Mouse (Mus musculus): ENCODE measurements at regions not wholly inside any gene's neighbourhood (a gene's known extent, or its start where the extent isn't known, plus 50 kb on each side); places are given as distances from the start of the nearest gene placed in this dataset.

DNA sequence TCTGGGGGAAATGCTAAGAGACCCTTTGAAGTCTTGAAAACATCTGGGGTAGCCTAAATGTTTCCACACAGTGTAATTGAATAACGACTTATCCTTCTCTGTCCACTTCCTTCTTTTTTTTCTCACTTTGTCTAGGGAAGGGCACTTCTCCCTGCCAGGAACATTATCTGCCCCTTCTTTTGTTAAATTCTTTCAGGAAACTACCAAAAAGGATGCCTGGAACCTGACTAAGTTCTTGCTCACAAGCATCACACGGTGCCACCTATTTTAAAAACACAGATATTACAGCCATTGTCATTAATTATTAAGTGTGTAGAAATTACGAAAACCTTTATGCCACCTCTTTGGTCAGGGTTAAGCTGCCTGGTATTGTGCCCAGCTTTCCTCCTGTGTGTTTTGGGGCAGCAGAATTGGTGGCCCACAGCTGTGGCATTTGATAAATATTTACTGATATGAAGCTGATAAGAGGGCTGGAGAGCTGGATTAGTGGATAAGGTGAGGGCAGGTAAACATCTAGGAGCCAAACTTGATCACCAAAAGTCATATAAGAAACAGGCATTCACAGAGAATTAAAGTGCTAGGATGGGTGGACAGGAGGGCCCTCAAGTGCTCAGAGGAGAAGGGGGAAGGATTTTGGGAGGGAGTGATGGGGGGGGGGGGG is 855.6 kb upstream of the Adgrl2 start:
- WGBS = 63% methylated on average over 3 of the region's 3 CpGs
- Histone ChIP-seq H3K27me3 (ENCODE audit: insufficient read depth, poor library complexity, severe bottlenecking) (0 out of 2 replicates have a peak, but pooled peaks cover 4% of the 10 kb centered on the region), H3K4me1 (replicated peaks) (peaks cover 6% of the 10 kb centered on the region; the same call in 1 of the 2 replicates), H3K27ac (no peak overlapping the region), H3K9me3 (no peaks in the 10 kb centered on the region), H3K36me3 (no peaks in the 10 kb centered on the region), H3K4me3 (no peak overlapping the region)
- DNase-seq (ENCODE audit: low spot score) = no peak

DNA sequence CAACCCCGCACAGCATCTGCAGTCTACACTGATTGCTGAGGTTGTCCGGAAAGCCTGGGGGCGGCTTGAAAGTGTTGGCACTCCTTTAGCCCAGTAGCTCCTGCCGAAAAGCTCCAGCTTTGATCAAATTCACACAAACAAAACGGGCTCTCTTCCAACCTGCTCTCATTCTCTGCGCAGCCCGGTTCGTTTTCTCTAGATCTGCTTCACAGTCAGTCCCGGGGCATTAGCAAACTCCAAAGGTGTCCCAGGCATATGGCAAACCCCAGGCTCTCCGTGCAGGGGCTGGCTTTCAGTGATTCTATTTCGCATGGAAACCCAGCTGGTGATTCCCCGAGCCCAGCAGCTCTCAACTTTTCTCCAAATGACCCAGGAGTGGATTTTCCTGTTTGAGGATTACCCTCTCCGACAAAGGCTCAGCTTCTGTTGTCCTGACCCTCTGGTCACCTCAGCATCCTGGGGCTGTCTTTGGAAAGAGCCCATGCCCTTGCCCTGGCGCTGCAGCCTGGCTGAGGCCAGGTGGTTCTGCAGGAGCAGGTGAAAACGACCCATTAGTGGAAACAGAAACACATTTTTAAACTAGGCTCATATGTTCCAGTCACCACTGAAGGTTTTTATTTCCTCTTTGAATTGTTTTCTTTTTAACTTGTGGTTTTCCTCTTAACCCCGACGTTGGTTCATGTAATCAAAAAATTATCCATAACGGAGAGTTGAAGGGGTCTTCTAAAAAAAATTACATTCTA is 854.9 kb upstream of the Adgrl2 start:
- WGBS = 16% methylated on average over 18 of the region's 18 CpGs
- Histone ChIP-seq H3K9me3 (no peaks in the 10 kb centered on the region), H3K27me3 (ENCODE audit: insufficient read depth, poor library complexity, severe bottlenecking) (0 out of 2 replicates have a peak, but pooled peaks cover 4% of the 10 kb centered on the region), H3K27ac (no peak overlapping the region), H3K4me3 (peak overlapping the region; percentile 27), H3K36me3 (no peaks in the 10 kb centered on the region), H3K4me1 (replicated peaks) (peaks cover 6% of the 10 kb centered on the region; the same call in 1 of the 2 replicates)
- peak; percentile 41 for DNase-seq (ENCODE audit: low spot score)

DNA sequence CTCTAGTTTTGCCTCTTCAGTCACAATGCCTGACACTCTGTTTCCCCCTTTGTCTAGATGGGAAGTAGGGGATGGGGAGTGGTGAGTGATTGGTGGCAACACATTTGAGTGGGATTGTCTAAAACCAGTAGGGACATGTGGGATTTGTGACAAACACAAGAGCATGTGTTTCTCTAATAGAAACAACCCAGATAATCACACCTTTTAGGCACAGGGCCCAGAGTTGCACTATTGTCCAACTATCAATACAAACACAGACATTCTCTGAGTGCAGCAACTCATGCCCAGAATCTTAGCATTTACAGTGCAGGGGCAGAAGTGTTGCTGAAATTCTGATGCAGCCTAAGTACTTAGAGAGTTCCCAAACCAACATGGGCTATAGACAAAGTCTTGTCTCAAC is 847.6 kb upstream of the Adgrl2 start:
- Histone ChIP-seq H3K4me3 (no peak overlapping the region), H3K4me1 (replicated peaks) (no peaks in the 10 kb centered on the region)
- no peak for DNase-seq (ENCODE audit: low spot score)

DNA sequence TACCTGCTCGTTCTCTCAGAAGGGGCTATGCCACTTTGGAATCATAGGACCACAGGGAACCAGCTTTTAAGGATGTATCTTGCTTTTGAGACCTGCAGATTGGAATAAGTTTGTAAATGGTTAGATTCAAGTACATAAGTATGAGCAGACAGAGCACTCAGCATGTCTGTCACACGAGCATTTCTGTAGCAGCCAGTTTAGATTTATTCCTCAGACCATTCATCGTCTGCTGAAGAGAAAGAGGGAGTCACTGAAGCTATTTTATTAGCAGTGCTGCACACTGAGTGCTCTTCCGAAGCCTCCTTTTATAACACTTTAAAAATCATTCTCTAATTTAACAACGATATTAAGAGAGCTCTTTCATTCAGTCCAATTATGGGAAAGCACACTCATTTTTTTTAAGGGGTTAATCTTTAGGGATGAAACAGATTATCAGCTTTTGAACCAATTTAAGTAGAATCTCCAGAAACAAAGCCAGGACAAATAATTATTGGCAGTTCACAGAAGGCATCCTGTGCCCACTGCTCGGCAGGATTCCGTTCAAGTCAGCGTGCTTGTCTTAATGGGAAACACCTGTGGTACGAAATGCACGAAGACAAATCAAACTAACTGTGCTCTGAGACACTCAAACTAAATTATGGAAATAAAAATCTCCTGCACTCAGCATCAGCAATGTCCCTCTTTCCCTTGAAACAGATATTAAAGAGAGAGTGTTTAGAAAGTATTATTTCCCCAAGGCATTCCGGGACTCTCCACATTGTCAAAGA is 846.3 kb upstream of the Adgrl2 start:
- Histone ChIP-seq H3K36me3 (no peaks in the 10 kb centered on the region), H3K4me3 (no peak overlapping the region), H3K9me3 (no peaks in the 10 kb centered on the region), H3K27me3 (ENCODE audit: insufficient read depth, poor library complexity, severe bottlenecking) (no peaks in the 10 kb centered on the region), H3K27ac (no peak overlapping the region), H3K4me1 (replicated peaks) (no peaks in the 10 kb centered on the region)
- WGBS = 60% methylated on average over 11 of the region's 11 CpGs
- no peak for DNase-seq (ENCODE audit: low spot score)

More for the DNA sequence above, 847.6 kb upstream of the Adgrl2 start:
- no peak overlapping the region for H3K27ac ChIP-seq
- no peaks in the 10 kb centered on the region for H3K9me3 ChIP-seq
- H3K36me3 ChIP-seq = no peaks in the 10 kb centered on the region
- H3K27me3 ChIP-seq (ENCODE audit: insufficient read depth, poor library complexity, severe bottlenecking) = no peaks in the 10 kb centered on the region

DNA sequence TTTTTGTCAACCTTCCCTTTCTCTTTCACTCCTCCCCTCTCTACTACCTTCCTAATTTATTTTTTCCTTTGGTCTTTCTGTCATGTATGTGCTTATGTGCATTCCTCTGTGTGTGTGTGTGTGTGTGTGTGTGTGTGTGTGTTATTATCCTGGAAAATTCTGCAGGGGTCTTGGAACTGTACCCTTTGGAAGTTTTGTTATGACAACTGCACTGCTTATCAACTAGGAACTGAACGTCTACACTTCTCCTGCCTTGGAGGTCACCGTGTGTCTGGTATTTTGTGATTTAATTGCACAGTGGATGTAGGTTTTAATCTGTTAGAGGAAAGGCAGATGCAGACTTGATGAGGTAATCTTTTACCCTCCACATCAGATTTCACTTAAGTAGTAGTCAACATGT is 836.8 kb upstream of the Adgrl2 start:
- 79% methylated on average over 2 of the region's 2 CpGs for WGBS
- no peak for DNase-seq (ENCODE audit: low spot score)

DNA sequence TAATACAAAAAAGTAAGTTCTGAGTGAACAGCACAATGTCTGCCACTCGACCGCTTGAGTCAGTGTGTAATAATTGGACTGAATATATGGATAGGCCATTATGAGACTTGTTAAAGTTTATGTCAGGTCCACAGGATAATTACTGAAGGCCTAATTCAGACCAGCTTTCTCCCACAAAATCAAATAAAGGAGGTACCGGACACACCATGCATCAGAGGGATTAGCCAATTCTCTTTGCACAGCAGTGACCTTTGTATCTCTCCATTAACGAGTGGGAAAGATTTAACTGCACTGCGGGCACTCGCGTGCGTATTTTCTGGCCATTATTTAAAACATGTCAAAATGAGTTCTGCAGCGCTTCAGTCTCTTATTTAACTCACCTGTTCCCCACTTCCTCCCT is 836.4 kb upstream of the Adgrl2 start:
- Histone ChIP-seq H3K27me3 (ENCODE audit: insufficient read depth, poor library complexity, severe bottlenecking) (no peaks in the 10 kb centered on the region), H3K4me3 (no peak overlapping the region), H3K36me3 (no peaks in the 10 kb centered on the region), H3K9me3 (no peaks in the 10 kb centered on the region), H3K4me1 (replicated peaks) (no peaks in the 10 kb centered on the region), H3K27ac (no peak overlapping the region)
- WGBS = 77% methylated on average over 9 of the region's 9 CpGs
- no peak for DNase-seq (ENCODE audit: low spot score)

More for the DNA sequence above, 836.8 kb upstream of the Adgrl2 start:
- no peaks in the 10 kb centered on the region for H3K9me3 ChIP-seq
- no peaks in the 10 kb centered on the region for H3K4me1 ChIP-seq (replicated peaks)
- H3K4me3 ChIP-seq = no peak overlapping the region
- H3K36me3 ChIP-seq = no peaks in the 10 kb centered on the region
- H3K27ac ChIP-seq = no peak overlapping the region
- no peaks in the 10 kb centered on the region for H3K27me3 ChIP-seq (ENCODE audit: insufficient read depth, poor library complexity, severe bottlenecking)

DNA sequence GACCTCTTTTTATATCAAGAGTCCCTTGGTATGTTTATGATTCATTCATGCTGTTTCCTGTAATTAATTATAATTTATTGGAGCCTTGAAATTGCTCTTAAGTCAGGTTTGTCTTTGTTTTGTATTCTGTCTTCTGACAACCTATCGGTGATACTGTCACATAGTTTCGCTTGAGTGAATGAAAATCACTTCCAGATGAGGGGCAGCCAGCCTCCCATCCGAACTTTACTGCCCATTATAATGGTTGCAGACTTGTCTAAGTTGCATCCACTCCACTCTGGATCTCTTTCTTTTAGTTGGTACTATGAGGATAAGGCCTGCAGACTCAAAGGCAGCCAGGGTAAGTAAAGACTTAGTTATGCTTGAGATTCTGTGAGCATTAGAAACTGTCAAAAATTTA is 830.3 kb upstream of the Adgrl2 start:
- Histone ChIP-seq H3K36me3 (no peaks in the 10 kb centered on the region), H3K27me3 (ENCODE audit: insufficient read depth, poor library complexity, severe bottlenecking) (no peaks in the 10 kb centered on the region), H3K4me3 (no peak overlapping the region), H3K4me1 (replicated peaks) (0 out of 2 replicates have a peak, but pooled peaks cover 3% of the 10 kb centered on the region), H3K9me3 (no peaks in the 10 kb centered on the region), H3K27ac (no peak overlapping the region)
- WGBS = 56% methylated on average over 3 of the region's 3 CpGs
- DNase-seq (ENCODE audit: low spot score) = no peak

DNA sequence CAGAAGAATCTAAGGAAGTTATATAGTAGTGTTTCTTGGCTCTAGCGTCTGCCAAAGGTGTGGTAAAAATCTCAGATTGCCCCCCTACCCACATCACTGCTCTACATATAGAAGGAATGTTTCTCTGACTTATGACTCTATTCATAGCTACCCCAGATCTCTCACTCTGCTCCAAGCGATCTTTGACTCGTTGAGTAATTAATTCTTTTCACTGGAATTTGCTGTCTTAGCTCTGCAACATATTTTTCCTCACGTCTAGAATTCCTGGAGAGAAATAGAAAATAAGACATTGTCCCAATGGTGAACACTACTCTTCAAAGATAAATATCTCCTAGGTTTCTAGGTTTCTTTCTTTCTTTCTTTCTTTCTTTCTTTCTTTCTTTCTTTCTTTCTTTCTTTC is 829.5 kb upstream of the Adgrl2 start:
- Histone ChIP-seq H3K9me3 (no peaks in the 10 kb centered on the region), H3K4me1 (replicated peaks) (0 out of 2 replicates have a peak, but pooled peaks cover 3% of the 10 kb centered on the region), H3K4me3 (no peak overlapping the region), H3K27me3 (ENCODE audit: insufficient read depth, poor library complexity, severe bottlenecking) (no peaks in the 10 kb centered on the region), H3K27ac (no peak overlapping the region), H3K36me3 (no peaks in the 10 kb centered on the region)
- no peak for DNase-seq (ENCODE audit: low spot score)
- 76% methylated on average over 4 of the region's 4 CpGs for WGBS

DNA sequence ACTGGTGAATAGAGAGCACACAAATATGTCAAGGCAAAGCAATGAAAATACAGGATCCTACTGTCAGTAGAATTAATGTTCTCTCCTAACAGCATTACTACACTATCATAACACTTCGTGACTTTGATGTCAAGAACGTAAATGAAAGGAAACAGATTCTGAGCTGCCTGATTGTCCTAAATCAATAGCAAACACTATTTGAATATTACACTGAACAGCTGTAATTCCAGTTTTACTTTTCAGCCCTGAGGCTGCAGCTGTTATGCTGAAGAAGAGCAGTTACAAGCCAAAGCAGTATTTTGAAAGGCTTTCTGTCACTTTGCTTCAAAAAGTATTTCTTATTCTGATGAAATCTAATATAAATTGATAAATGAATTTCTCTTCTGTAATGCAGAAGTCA is 828.7 kb upstream of the Adgrl2 start:
- Histone ChIP-seq H3K4me3 (no peak overlapping the region), H3K36me3 (no peaks in the 10 kb centered on the region), H3K27ac (no peak overlapping the region), H3K27me3 (ENCODE audit: insufficient read depth, poor library complexity, severe bottlenecking) (no peaks in the 10 kb centered on the region), H3K9me3 (no peaks in the 10 kb centered on the region), H3K4me1 (replicated peaks) (0 out of 2 replicates have a peak, but pooled peaks cover 3% of the 10 kb centered on the region)
- no peak for DNase-seq (ENCODE audit: low spot score)
- WGBS = 82% methylated on average over 2 of the region's 2 CpGs

DNA sequence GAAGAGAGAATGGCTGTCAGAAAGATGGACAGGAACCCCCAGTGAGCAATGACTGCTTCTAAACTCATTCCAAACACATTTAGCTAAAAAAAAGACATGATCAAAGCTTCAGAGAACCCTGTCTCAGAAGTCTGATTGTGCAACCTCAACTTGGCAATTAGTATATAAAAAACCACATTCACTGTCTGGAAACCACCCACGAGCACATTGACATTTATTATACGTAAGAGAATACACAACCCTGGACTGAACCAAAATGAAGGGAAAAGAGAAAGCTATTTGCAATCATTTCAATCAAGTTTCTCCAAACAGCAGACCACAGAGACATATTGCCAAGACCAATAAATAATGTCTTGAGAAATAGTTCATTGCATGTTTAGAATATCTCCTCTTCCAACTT is 820.7 kb upstream of the Adgrl2 start:
- H3K4me3 ChIP-seq = no peak overlapping the region
- no peaks in the 10 kb centered on the region for H3K4me1 ChIP-seq (replicated peaks)
- no peaks in the 10 kb centered on the region for H3K9me3 ChIP-seq
- no peaks in the 10 kb centered on the region for H3K27me3 ChIP-seq (ENCODE audit: insufficient read depth, poor library complexity, severe bottlenecking)
- H3K36me3 ChIP-seq = no peaks in the 10 kb centered on the region
- WGBS = 58% methylated on average over 2 of the region's 2 CpGs
- no peak for DNase-seq (ENCODE audit: low spot score)
- H3K27ac ChIP-seq = no peak overlapping the region

DNA sequence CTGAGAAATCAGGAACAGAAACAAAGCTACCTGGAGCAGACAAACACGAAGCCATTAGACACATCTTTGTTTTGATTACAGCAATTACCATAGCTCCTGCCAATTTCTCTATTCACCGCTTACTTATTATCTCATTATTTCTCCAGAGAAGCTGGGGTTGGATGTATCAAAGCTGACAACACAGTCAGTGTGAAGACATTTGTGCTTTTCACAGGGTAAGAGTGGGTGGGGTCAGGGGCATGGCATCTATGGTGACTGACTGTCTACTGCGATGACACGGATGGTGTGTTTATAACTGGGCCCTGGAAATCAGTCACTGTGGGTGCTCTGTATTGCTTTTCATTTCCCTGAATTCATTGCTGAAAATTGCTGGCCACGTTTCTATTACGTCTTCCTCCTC is 815.0 kb upstream of the Adgrl2 start:
- Histone ChIP-seq H3K27me3 (ENCODE audit: insufficient read depth, poor library complexity, severe bottlenecking) (no peaks in the 10 kb centered on the region), H3K9me3 (no peaks in the 10 kb centered on the region), H3K4me3 (no peak overlapping the region), H3K27ac (no peak overlapping the region), H3K4me1 (replicated peaks) (no peaks in the 10 kb centered on the region), H3K36me3 (no peaks in the 10 kb centered on the region)
- 81% methylated on average over 6 of the region's 6 CpGs for WGBS
- DNase-seq (ENCODE audit: low spot score) = no peak

DNA sequence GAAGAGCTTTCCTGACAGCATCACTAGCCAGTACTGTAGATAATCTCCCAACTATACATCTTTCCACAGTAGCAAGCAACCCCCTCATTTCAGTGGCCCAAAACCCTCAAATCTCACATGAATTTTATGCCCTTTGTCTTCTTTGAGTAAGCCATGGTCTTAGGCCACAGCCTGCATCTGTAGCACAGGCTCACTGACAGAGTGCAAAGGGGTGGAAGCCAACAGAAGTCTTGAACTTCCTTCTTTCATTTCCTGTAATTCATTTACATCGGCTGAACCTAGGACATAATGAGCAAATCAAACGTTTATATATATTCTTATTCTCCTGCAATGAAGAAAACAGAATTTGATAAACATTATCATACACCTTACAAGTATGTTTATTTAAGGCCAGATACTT is 805.8 kb upstream of the Adgrl2 start:
- no peak overlapping the region for H3K4me3 ChIP-seq
- H3K4me1 ChIP-seq (replicated peaks) = no peaks in the 10 kb centered on the region
- H3K27me3 ChIP-seq (ENCODE audit: insufficient read depth, poor library complexity, severe bottlenecking) = no peaks in the 10 kb centered on the region

DNA sequence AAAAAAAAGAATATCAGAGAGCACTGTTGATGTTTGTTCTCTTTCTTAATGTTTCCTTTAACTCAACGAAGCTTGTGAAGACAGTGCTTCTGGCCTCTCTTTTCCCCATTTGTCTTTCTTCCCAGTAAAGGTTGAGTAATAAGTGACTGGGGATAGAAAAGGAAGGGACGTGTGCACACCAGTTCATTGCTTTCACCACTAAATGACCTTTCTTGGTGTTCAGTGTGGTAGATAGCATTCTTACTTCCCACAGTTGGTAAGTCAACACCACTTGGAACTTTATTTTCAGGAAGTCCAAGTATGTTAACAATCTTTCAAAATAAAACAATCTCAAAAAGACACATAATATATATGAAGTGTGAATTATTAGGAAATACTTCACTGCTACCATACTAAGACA is 801.2 kb upstream of the Adgrl2 start:
- DNase-seq (ENCODE audit: low spot score) = no peak
- no peaks in the 10 kb centered on the region for H3K27me3 ChIP-seq (ENCODE audit: insufficient read depth, poor library complexity, severe bottlenecking)

More for the DNA sequence above, 805.8 kb upstream of the Adgrl2 start:
- no peak overlapping the region for H3K27ac ChIP-seq
- WGBS = 82% methylated on average over 2 of the region's 2 CpGs
- no peaks in the 10 kb centered on the region for H3K36me3 ChIP-seq
- H3K9me3 ChIP-seq = no peaks in the 10 kb centered on the region
- DNase-seq (ENCODE audit: low spot score) = no peak

More for the DNA sequence above, 801.2 kb upstream of the Adgrl2 start:
- WGBS = 90% methylated on average over 2 of the region's 2 CpGs
- no peaks in the 10 kb centered on the region for H3K36me3 ChIP-seq
- no peaks in the 10 kb centered on the region for H3K4me1 ChIP-seq (replicated peaks)
- H3K9me3 ChIP-seq = no peaks in the 10 kb centered on the region
- H3K27ac ChIP-seq = no peak overlapping the region
- no peak overlapping the region for H3K4me3 ChIP-seq
